Mouse (Mus musculus) testis, postnatal 10 days (tissue): ENCODE measurements around the gene Mylk.

Experiments used
- DNase-seq: peaks from one replicate; pipeline ENCODE4 v3.0.0; 2021; ENCODE audit warnings: low spot score

Gene Mylk

GRCm38 (mm10) chr16:34847638-34848037, 102.6 kb downstream of the Mylk start:
- DNase-seq = no peak

- DNase-seq = no peak
Measured at GRCm38 (mm10) chr16:34854066-34854465, 109.1 kb downstream of the Mylk start.

GRCm38 (mm10) chr16:34855136-34855535, 110.1 kb downstream of the Mylk start:
- no peak for DNase-seq

- no peak for DNase-seq
Measured at GRCm38 (mm10) chr16:34855751-34856150, 110.7 kb downstream of the Mylk start.

GRCm38 (mm10) chr16:34857631-34858030, 112.6 kb downstream of the Mylk start:
- DNase-seq = no peak

- DNase-seq = no peak
Measured at GRCm38 (mm10) chr16:34860761-34861160, 115.8 kb downstream of the Mylk start.

GRCm38 (mm10) chr16:34861744-34862365, 116.8 kb downstream of the Mylk start:
- DNase-seq = no peak

- DNase-seq = no peak
Measured at GRCm38 (mm10) chr16:34865373-34865772, 120.4 kb downstream of the Mylk start.

- peak; percentile 59 for DNase-seq
Measured at GRCm38 (mm10) chr16:34867217-34867616, 122.2 kb downstream of the Mylk start.

- DNase-seq = no peak
Measured at GRCm38 (mm10) chr16:34880031-34880778, 135.2 kb downstream of the Mylk start.

- DNase-seq = no peak
Measured at GRCm38 (mm10) chr16:34880815-34881214, 135.8 kb downstream of the Mylk start.

GRCm38 (mm10) chr16:34887037-34887436, 142.0 kb downstream of the Mylk start:
- DNase-seq = no peak

GRCm38 (mm10) chr16:34894016-34894415, 149.0 kb downstream of the Mylk start:
- no peak for DNase-seq

- DNase-seq = no peak
Measured at GRCm38 (mm10) chr16:34895916-34896315, 150.9 kb downstream of the Mylk start.

- DNase-seq = no peak
Measured at GRCm38 (mm10) chr16:34896996-34897395, 152.0 kb downstream of the Mylk start.

- DNase-seq = no peak
Measured at GRCm38 (mm10) chr16:34898057-34898789, 153.2 kb downstream of the Mylk start.

- DNase-seq = no peak
Measured at GRCm38 (mm10) chr16:34899071-34899808, 154.2 kb downstream of the Mylk start.

GRCm38 (mm10) chr16:34899997-34900396, 155.0 kb downstream of the Mylk start:
- no peak for DNase-seq

GRCm38 (mm10) chr16:34900471-34900870, 155.5 kb downstream of the Mylk start:
- no peak for DNase-seq

- DNase-seq = no peak
Measured at GRCm38 (mm10) chr16:34901031-34901430, 156.0 kb downstream of the Mylk start.

GRCm38 (mm10) chr16:34901611-34902293, 156.7 kb downstream of the Mylk start:
- no peak for DNase-seq

GRCm38 (mm10) chr16:34902294-34902680, 157.3 kb downstream of the Mylk start:
- DNase-seq = peak; percentile 86
